Mouse (Mus musculus): ENCODE measurements around the gene Pdzd8. TPM values are rescaled to one million over a fixed set of nuclear protein-coding genes. Genes with fewer than 3 reads are reported as not detected.

Gene Pdzd8
- polyA plus RNA-seq, 1 experiment = 7.3 TPM

DNA sequence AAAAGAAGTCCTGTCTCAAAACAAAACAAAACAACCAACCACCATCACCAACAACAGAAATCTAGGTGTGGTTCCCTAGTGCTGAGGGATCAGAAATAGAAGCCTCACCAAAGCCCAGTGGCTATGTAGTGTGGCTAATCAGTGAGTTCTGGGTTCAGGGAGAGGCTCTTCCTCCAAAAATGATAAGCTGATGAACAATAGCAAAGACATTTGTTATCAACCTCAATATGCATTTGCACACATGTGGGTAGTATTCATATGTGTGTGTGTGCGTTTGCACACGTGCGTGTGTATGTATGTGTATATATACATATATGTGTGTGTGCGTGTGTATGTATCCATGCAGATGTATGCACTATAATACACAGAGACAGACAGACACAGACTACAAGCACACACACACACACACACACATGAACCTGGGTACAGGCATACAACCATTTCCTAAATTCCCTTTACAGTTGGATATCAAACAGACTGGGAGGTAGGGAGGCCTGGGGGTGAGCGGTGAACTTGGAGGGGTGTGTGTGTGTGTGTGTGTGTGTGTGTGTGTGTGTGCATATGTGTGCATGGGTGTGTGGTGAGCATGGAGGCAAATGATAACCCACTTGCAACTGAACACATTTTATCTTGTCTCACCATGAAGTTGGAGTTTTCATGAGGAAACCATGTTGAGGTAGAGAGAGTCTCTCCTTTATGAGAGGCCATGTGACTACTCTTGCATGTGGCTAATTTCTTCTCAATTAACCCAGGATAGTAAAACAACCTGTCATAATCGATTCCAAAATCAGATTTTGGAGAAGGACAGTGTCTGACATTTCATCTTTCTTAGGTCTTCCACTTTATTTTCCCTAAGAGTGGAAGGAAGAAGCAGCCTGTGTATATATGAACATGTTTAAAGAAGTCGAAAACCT lies 39.3 kb upstream of the Pdzd8 start:
- Histone ChIP-seq H3K79me2 (ENCODE audit: control insufficient read depth, insufficient read depth) (no peaks in the 10 kb centered on the region), H3K27me3 (ENCODE audit: control insufficient read depth, insufficient read depth, insufficient read length) (peaks cover 4% of the 10 kb centered on the region), H3K4me3 (ENCODE audit: insufficient read depth, poor library complexity, severe bottlenecking) (no peak overlapping the region), H3K79me3 (ENCODE audit: low read depth) (no peaks in the 10 kb centered on the region), H3ac (ENCODE audit: control insufficient read depth, insufficient read length, low read depth) (no peak overlapping the region), H3K36me3 (ENCODE audit: control insufficient read depth, insufficient read depth) (no peaks in the 10 kb centered on the region)
- TF ChIP-seq MYOD1 (IDR thresholded peaks at IDR 0.05; ENCODE audit: control insufficient read depth, insufficient read length, low read depth) (no peak), CTCF (IDR thresholded peaks at IDR 0.05; ENCODE audit: control insufficient read depth, insufficient read depth, insufficient read length) (no peak), FOSL1 (IDR thresholded peaks at IDR 0.05; ENCODE audit: insufficient read depth, low read length, poor library complexity, severe bottlenecking) (no peak), USF1 (IDR thresholded peaks at IDR 0.05; ENCODE audit: low read depth) (no peak), MAX (IDR thresholded peaks at IDR 0.05) (no peak), MYOG (IDR thresholded peaks at IDR 0.05; ENCODE audit: control insufficient read depth, extremely low read depth, insufficient read length) (no peak), CEBPB (IDR thresholded peaks at IDR 0.05; ENCODE audit: low read depth) (no peak)

DNA sequence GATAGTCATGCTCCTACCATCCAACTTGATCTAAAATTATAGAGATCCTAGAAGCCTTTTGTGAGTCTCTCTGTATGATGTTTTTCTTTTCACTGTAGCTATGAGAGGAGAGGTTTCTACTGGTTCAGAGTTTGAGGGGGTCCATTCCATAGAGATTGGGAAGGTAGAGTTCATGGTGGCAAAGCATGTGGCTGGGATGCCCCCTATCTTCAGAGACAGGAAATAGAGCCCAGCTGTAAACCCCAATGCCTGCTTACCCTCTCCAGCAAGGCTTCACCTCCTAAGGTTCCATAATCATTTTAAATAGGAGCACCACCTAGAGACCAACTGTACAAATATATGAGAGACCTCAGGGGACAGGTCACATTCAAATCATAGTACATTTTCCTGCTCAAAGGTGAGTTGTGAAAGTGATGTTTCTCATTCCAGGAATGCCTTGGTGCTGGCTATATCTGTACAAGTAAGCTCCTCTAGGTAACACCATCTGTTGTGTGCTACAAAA lies 36.9 kb upstream of the Pdzd8 start:
- Histone ChIP-seq H3K79me2 (ENCODE audit: control insufficient read depth, insufficient read depth) (no peaks in the 10 kb centered on the region), H3K79me3 (ENCODE audit: low read depth) (no peaks in the 10 kb centered on the region), H3ac (ENCODE audit: control insufficient read depth, insufficient read length, low read depth) (no peak overlapping the region), H3K36me3 (ENCODE audit: control insufficient read depth, insufficient read depth) (no peaks in the 10 kb centered on the region), H3K27me3 (ENCODE audit: control insufficient read depth, insufficient read depth, insufficient read length) (no peaks in the 10 kb centered on the region), H3K4me3 (ENCODE audit: insufficient read depth, poor library complexity, severe bottlenecking) (no peak overlapping the region)
- TF ChIP-seq CEBPB (IDR thresholded peaks at IDR 0.05; ENCODE audit: low read depth) (no peak), MAX (IDR thresholded peaks at IDR 0.05) (no peak), FOSL1 (IDR thresholded peaks at IDR 0.05; ENCODE audit: insufficient read depth, low read length, poor library complexity, severe bottlenecking) (no peak), MYOD1 (IDR thresholded peaks at IDR 0.05; ENCODE audit: control insufficient read depth, insufficient read length, low read depth) (no peak), CTCF (IDR thresholded peaks at IDR 0.05; ENCODE audit: control insufficient read depth, insufficient read depth, insufficient read length) (no peak), MYOG (IDR thresholded peaks at IDR 0.05; ENCODE audit: control insufficient read depth, extremely low read depth, insufficient read length) (no peak)

DNA sequence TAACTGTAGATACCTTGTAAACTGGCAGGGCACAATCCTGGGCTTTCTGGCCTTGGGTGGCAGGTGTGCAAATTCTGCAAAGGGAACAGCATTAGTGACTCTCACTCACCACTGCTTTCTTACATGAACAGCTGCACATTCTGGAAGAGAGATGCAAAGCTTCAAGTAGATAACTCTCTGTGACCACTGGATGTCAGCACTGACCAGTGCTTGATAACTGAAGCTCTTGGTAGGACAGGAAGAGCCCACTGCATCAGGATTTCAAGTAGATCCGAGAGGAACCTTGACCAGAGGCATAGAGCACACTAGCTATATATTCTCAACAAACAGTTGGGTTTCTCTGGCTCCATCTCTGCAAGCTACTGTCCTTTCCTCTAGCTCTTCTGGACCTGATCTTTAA lies 34.4 kb upstream of the Pdzd8 start:
- H3K4me3 ChIP-seq (ENCODE audit: insufficient read depth, poor library complexity, severe bottlenecking) = no peak overlapping the region
- no peaks in the 10 kb centered on the region for H3K36me3 ChIP-seq (ENCODE audit: control insufficient read depth, insufficient read depth)
- H3K79me3 ChIP-seq (ENCODE audit: low read depth) = no peaks in the 10 kb centered on the region
- no peaks in the 10 kb centered on the region for H3K27me3 ChIP-seq (ENCODE audit: control insufficient read depth, insufficient read depth, insufficient read length)
- TF ChIP-seq FOSL1 (IDR thresholded peaks at IDR 0.05; ENCODE audit: insufficient read depth, low read length, poor library complexity, severe bottlenecking) = no peak
- TF ChIP-seq MYOD1 (IDR thresholded peaks at IDR 0.05; ENCODE audit: control insufficient read depth, insufficient read length, low read depth) = no peak
- no peak for TF ChIP-seq MAX (IDR thresholded peaks at IDR 0.05)
- no peak for TF ChIP-seq USF1 (IDR thresholded peaks at IDR 0.05; ENCODE audit: low read depth)
- TF ChIP-seq CTCF (IDR thresholded peaks at IDR 0.05; ENCODE audit: control insufficient read depth, insufficient read depth, insufficient read length) = no peak
- H3ac ChIP-seq (ENCODE audit: control insufficient read depth, insufficient read length, low read depth) = no peak overlapping the region
- H3K79me2 ChIP-seq (ENCODE audit: control insufficient read depth, insufficient read depth) = no peaks in the 10 kb centered on the region

DNA sequence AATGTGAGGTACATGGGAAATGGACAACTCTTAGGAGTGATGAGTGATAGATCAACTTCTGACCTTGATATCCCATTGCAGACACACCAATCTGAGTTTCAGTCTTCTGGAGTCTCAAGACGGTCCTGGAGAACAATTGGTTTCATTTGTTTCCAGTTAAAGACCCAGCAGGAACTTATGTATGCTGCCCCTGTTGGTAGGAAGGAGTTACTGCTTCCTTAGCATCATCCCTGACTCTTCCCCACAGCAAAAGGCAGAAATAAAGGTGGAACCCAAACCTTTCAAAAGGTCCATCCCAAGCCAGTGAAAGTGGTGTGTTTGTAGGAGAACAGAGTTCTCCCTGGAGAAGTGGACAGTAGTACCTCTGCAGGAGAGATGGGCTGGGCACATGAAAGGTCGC lies 30.9 kb upstream of the Pdzd8 start:
- TF ChIP-seq MYOG (IDR thresholded peaks at IDR 0.05; ENCODE audit: control insufficient read depth, extremely low read depth, insufficient read length) (no peak), CTCF (IDR thresholded peaks at IDR 0.05; ENCODE audit: control insufficient read depth, insufficient read depth, insufficient read length) (no peak), FOSL1 (IDR thresholded peaks at IDR 0.05; ENCODE audit: insufficient read depth, low read length, poor library complexity, severe bottlenecking) (no peak), CEBPB (IDR thresholded peaks at IDR 0.05; ENCODE audit: low read depth) (no peak), MYOD1 (IDR thresholded peaks at IDR 0.05; ENCODE audit: control insufficient read depth, insufficient read length, low read depth) (no peak)
- no peaks in the 10 kb centered on the region for H3K79me2 ChIP-seq (ENCODE audit: control insufficient read depth, insufficient read depth)
- no peak overlapping the region for H3K4me3 ChIP-seq (ENCODE audit: insufficient read depth, poor library complexity, severe bottlenecking)
- H3K27me3 ChIP-seq (ENCODE audit: control insufficient read depth, insufficient read depth, insufficient read length) = no peaks in the 10 kb centered on the region
- H3K36me3 ChIP-seq (ENCODE audit: control insufficient read depth, insufficient read depth) = no peaks in the 10 kb centered on the region
- no peak overlapping the region for H3ac ChIP-seq (ENCODE audit: control insufficient read depth, insufficient read length, low read depth)
- H3K79me3 ChIP-seq (ENCODE audit: low read depth) = no peaks in the 10 kb centered on the region

DNA sequence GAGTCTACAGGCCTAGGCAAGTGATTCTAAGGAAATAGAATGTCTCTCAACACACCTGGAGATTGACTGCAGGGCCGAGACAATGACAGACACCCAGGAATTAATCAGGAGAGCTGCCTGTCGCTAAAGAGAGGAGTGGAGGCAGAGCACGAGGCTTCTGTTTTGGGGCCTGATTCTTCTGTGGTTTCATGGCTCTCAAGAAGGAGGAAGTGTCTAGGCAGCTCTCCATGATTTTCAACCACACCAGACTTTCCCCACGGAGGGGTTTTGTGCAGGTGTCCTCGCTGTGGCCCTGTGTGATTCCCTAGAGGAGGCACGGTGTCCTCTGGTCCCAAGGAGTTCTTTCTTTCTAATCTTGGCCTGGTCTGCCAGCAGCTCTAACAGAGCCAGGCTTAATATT lies 29.4 kb upstream of the Pdzd8 start:
- no peaks in the 10 kb centered on the region for H3K36me3 ChIP-seq (ENCODE audit: control insufficient read depth, insufficient read depth)

More for the DNA sequence above, 29.4 kb upstream of the Pdzd8 start:
- no peak overlapping the region for H3ac ChIP-seq (ENCODE audit: control insufficient read depth, insufficient read length, low read depth)
- no peaks in the 10 kb centered on the region for H3K79me3 ChIP-seq (ENCODE audit: low read depth)
- TF ChIP-seq USF1 (IDR thresholded peaks at IDR 0.05; ENCODE audit: low read depth) (no peak), MYOD1 (IDR thresholded peaks at IDR 0.05; ENCODE audit: control insufficient read depth, insufficient read length, low read depth) (no peak), MYOG (IDR thresholded peaks at IDR 0.05; ENCODE audit: control insufficient read depth, extremely low read depth, insufficient read length) (no peak), CEBPB (IDR thresholded peaks at IDR 0.05; ENCODE audit: low read depth) (no peak), FOSL1 (IDR thresholded peaks at IDR 0.05; ENCODE audit: insufficient read depth, low read length, poor library complexity, severe bottlenecking) (no peak), CTCF (IDR thresholded peaks at IDR 0.05; ENCODE audit: control insufficient read depth, insufficient read depth, insufficient read length) (no peak), MAX (IDR thresholded peaks at IDR 0.05) (no peak)
- no peaks in the 10 kb centered on the region for H3K27me3 ChIP-seq (ENCODE audit: control insufficient read depth, insufficient read depth, insufficient read length)
- H3K4me3 ChIP-seq (ENCODE audit: insufficient read depth, poor library complexity, severe bottlenecking) = no peak overlapping the region
- no peaks in the 10 kb centered on the region for H3K79me2 ChIP-seq (ENCODE audit: control insufficient read depth, insufficient read depth)
